Mouse (Mus musculus) testis, postnatal 10 days (tissue): ENCODE results near the gene Slc9a5.

Experiments
- DNase-seq: peaks from one replicate; pipeline ENCODE4 v3.0.0; 2021; ENCODE audit warnings: low spot score

Gene Slc9a5

GRCm38 (mm10) chr8:105354549-105354948 lies 5.9 kb downstream of the Slc9a5 start:
- no peak for DNase-seq

- DNase-seq = no peak
Observed at GRCm38 (mm10) chr8:105355179-105356024, 6.8 kb downstream of the Slc9a5 start.

DNA sequence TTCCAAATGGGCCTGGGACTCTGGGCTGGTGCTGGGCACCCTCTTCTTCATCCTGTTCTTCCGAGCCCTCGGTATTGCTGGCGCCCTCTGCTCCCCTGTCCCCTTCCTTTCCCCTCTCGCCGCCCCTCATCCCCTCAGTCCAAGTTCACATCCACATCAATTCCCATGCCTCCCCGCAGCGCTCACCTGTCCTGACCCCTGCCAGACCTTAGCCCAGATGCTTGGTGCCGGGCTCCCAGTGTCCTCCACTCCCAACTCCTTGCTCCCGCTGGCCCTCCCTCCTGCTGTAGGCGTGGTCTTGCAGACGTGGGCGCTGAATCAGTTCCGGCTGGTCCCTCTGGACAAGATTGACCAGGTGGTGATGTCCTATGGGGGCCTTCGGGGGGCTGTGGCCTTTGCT lies 8.0 kb downstream of the Slc9a5 start:
- DNase-seq = no peak

DNA sequence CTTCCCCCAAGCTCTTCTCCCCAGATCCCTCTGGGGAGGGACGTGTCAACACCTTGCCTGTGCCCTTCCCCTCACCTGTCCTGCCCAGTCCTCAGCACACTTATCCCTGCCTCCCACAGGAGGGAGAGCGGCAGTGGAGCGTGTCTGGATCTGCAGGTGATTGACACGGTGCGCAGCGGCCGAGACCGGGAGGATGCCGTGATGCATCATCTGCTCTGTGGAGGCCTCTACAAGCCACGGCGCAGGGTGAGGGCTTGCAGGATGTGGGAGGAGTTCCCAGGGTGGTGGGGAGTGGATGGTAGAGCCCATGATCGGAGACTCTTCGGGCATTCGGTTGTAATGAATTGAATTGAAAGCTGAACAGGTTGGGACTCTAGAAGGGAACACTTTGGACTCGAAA lies 10.6 kb downstream of the Slc9a5 start:
- DNase-seq = no peak

DNA sequence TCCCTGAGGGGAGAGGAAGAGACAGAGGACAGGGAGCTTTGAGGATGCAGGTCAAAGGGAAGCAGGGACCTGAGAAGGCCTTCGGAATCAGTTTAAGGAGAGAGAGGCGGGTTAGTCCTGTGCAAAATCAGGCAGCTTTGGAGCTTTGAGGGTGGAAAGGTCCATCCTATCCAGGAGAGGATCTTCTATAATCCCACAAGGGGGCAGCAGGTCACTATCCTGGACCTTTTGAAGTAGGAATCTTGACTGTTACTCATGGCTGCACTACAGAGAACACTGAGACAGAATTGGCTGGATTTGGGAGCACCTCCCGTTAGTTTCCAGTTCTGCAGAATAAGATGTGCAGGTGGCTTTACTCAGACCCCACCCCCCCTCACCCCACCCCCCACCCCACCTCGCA lies 11.0 kb downstream of the Slc9a5 start:
- peak; percentile 44 for DNase-seq

DNA sequence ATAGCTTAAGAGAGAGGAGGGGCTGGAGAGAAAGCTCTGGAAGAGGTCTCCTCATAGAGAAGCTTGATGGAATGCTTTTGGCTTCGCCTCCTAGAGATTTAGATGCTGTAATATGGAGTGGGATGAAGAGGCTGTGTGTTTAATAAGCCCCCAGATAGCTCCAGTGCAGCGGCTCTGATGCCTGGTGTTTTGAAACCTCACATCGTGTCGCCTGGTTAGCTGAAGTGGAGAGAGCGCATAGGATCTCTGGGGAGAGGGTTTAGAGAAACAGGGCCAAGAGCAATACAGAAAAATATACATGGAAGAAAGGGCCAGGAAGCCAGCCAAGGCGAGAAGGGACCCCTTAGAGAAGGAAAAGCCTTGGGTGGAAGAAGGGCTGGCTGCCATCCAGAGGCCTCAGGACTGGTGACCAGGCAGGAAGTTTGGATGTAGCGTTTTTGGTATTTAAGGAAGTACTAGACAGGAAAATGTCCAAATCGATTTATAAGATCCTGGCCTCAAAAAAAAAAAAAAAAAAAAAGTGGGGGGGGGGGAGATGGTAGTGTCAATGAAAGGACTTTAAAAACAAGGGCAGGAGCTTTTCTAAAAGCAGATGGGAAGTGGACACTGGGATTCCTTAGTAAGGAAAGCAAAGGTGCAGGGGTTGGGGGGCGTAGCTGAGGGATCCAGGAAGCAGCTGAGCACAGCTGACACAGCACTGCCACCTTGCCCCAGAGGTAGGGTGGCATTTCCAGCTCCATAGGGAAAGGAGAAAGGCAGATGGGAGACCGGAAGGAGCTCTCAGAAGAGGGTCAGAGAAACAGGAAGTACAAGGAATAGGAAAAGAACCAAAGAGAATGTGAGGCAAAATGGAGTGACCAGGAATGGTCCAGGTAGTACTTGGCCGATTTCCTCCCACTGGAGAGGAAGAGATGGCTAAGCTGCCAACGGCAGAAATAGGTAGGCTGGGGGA lies 13.4 kb downstream of the Slc9a5 start:
- peak; percentile 57 for DNase-seq

- DNase-seq = peak; percentile 47
Observed at GRCm38 (mm10) chr8:105367107-105367506, 18.5 kb downstream of the Slc9a5 start.

DNA sequence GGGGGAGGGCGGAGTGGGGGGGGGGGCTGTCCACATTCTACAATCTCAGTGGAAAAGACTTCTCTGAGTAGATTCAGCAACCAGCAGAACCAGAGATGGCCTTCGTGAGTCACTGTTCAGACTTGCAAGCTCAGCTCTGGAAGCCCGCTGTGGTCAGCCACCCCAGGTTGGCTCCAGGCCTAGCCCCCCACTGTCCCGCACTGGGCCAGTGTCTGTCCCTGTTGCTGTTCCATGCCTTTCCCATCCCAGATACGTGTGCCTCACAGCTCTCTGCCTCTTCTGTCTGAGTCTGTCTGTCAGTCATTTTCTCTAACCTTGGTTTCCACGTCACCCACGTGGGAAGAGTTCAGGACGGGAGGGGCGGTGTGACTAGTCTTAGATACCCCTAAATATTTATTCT lies 23.8 kb downstream of the Slc9a5 start:
- DNase-seq = no peak

DNA sequence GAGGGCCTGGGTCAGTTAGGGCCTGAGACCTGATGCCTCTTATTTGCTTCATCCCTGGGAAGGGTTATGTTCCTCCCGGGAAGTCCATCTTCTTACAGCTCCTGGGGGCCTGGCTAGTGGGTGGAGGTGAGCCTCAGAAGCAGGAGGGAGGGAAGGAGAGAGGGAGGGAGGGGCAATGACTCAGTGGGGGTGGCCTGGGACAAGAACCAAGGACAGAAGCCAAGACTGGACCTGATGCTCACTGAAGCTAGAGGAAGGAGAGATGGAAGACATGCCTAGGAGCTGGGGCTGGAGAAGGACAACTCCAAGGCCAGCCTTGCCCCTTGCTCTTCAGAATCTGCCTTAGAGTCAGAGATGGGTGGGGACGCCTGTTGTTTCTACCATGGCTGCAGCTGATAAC lies 24.4 kb downstream of the Slc9a5 start, which contains the start of gene Plekhg4:
Gene Plekhg4 (plus strand): TSS at position 243 of the 400 bp plus-strand sequence.
- DNase-seq = no peak

GRCm38 (mm10) chr8:105374513-105374966 lies 25.9 kb downstream of the Slc9a5 start:
- peak; percentile 77 for DNase-seq

DNA sequence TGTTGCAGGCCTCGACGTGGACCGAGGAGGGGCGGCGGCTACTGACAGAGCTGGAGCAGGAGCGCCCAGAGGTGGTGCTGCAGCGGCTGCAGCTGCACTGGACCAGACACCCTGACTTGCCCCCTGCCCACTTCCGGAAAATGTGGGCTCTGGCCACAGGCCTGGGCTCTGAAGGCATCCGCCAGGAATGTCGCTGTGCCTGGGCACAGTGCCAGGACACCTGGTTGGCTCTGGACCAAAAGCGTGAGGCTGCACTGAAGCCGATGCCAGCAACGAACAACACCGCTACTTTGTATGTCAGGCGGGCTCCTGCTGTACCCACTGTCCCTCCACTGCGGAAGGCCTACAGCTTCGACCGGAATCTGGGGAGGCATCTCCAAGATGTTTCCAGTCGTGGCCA lies 30.0 kb downstream of the Slc9a5 start:
- DNase-seq = peak; percentile 86

- no peak for DNase-seq
Observed at GRCm38 (mm10) chr8:105380308-105380707, 31.7 kb downstream of the Slc9a5 start.

DNA sequence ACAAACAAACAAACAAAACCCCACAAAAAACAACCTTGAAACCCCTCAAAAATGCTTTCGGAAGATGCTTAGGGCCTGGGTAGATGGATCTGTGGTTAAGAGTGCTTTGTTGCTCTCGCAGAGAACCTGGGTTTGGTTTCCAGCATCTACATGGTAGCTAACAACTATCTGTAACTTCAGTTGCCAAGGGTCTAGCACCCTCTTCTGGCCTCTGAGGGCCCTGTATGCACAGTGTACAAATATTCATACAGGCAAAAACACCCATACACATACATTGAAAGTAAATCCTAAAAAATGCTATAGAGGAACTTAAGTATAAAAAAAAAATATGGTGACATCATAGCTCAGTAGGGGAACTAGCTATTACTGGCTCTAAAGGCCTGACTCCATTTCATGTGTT lies 35.4 kb downstream of the Slc9a5 start:
- DNase-seq = no peak

- DNase-seq = no peak
Observed at GRCm38 (mm10) chr8:105387151-105387550, 38.5 kb downstream of the Slc9a5 start.

DNA sequence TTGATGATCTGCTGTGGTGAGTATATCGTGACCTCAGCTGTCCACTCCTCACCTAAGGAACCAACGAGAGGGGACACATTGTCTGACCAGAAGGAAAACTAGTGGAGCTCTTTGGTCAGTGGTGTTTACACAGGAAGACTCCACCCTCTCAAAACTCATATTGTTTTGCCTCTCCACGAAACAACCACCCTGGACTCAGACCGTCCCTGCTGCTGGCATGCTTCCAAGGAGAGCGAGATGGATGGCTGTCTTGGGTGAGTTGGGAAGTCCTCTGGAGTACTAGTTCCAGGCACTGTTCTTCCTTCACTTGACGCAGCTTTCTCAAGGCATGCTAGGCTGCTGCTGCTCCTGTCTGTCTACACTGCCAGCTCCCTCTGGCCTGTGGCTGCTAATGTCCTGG lies 40.5 kb downstream of the Slc9a5 start:
- no peak for DNase-seq

- no peak for DNase-seq
Observed at GRCm38 (mm10) chr8:105393089-105393787, 44.6 kb downstream of the Slc9a5 start.

- no peak for DNase-seq
Observed at GRCm38 (mm10) chr8:105393915-105394314, 45.3 kb downstream of the Slc9a5 start.

DNA sequence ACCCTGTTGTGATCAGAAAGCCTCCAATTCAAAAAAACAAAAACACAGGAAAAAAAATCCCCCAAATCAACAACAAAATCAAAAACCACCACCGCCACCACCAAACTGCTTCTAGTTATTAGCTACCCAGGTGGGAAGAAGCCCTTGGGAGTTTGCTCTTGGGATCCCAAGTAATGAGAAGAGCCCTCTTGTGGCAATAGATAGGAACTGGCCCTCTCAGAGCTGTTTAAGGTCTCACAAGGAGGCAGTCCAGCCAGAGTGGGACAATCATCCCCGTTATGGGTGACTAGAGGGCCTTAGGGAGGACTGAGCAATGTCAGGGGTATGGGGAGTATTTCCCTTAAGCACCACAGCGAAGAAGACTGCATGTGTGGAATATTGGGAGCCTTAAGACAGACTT lies 49.1 kb downstream of the Slc9a5 start:
- no peak for DNase-seq

DNA sequence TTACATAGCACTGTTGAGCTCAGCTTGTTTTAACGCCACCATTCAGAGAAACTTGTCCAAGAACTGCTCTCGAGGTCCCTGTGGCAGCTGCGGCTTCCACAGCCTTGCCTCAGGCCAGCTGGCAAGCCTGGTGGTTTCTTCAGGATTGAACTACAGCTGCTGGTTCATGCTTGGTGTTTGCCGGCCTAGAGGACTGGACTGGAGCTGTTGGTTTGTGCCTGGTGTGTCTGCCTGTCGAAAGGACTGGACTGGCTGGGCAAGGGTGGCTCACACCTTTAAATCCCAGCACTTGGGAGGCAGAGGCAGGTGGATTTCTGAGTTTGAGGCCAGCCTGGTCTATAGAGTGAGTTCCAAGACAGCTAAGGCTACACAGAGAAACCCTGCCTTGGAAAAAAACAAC lies 51.4 kb downstream of the Slc9a5 start:
- DNase-seq = peak; percentile 6

DNA sequence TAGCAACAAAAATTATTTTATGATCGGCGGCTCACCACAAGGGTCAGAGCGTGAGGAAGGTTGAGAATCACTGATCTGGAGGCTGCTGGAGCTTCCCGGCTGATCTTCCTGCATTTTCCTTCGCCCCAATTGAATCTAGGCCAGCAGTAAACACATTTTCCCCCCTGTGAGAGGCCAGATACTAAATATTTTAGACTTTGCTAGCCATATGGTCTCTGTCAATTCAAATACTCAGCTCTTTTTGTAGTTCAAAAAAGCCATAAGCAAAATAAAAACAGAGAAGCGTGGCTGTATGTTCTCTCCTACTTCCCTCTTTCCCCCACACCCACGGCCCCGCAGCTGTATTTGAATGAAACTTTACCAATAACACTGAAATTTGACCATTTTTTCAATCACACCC lies 54.8 kb downstream of the Slc9a5 start:
- no peak for DNase-seq

- no peak for DNase-seq
Observed at GRCm38 (mm10) chr8:105404496-105404895, 55.9 kb downstream of the Slc9a5 start.

GRCm38 (mm10) chr8:105406416-105406815 lies 57.8 kb downstream of the Slc9a5 start:
- no peak for DNase-seq
